Mouse (Mus musculus): ENCODE measurements around the gene Zfp961.
"Not testable (repeated sequence)": the region's sequence is repeated elsewhere in the genome, so short reads cannot be mapped to it uniquely, and the experiment has no call there.

Zfp961 gene

GRCm38 (mm10) chr8:71950482-71951221, at the start of gene Zfp961:
Gene Zfp961 (plus strand): TSS chr8:71951038.
- peak; percentile 98 for DNase-seq (ENCODE audit: low spot score)

GRCm38 (mm10) chr8:71903084-71903483, 47.8 kb upstream of the Zfp961 start:
- DNase-seq (ENCODE audit: low spot score): not testable (repeated sequence)

GRCm38 (mm10) chr8:71906809-71907208, 44.0 kb upstream of the Zfp961 start:
- DNase-seq (ENCODE audit: low spot score): no peak

GRCm38 (mm10) chr8:71907798-71908257, 43.0 kb upstream of the Zfp961 start:
- DNase-seq (ENCODE audit: low spot score): no peak

GRCm38 (mm10) chr8:71908309-71909261, 42.3 kb upstream of the Zfp961 start, which contains the start of the genes Zfp882 and Zfp617:
Gene Zfp882 (plus strand): TSS chr8:71908608.
Gene Zfp617 (plus strand): TSS chr8:71908635.
- DNase-seq (ENCODE audit: low spot score): peak; percentile 92

GRCm38 (mm10) chr8:71912286-71912685, 38.6 kb upstream of the Zfp961 start:
- no peak for DNase-seq (ENCODE audit: low spot score)

GRCm38 (mm10) chr8:71922567-71923401, 28.1 kb upstream of the Zfp961 start:
- DNase-seq (ENCODE audit: low spot score): peak; percentile 95

GRCm38 (mm10) chr8:71925791-71926190, 25.0 kb upstream of the Zfp961 start:
- DNase-seq (ENCODE audit: low spot score): no peak

GRCm38 (mm10) chr8:71926551-71926950, 24.3 kb upstream of the Zfp961 start:
- DNase-seq (ENCODE audit: low spot score): no peak

GRCm38 (mm10) chr8:71927779-71928178, 23.1 kb upstream of the Zfp961 start:
- DNase-seq (ENCODE audit: low spot score): no peak

- DNase-seq (ENCODE audit: low spot score): not testable (repeated sequence)
These were observed 12.8 kb upstream of the Zfp961 start for GRCm38 (mm10) chr8:71938037-71938436.

GRCm38 (mm10) chr8:71940293-71941208, 10.3 kb upstream of the Zfp961 start:
- DNase-seq (ENCODE audit: low spot score): no peak

GRCm38 (mm10) chr8:71941776-71942175, 9.1 kb upstream of the Zfp961 start:
- DNase-seq (ENCODE audit: low spot score): no peak

- no peak for DNase-seq (ENCODE audit: low spot score)
These were observed 2.2 kb upstream of the Zfp961 start for GRCm38 (mm10) chr8:71948624-71949023.

GRCm38 (mm10) chr8:71951436-71952161, 761 bp downstream of the Zfp961 start:
- DNase-seq (ENCODE audit: low spot score): no peak

GRCm38 (mm10) chr8:71952489-71952888, 1.7 kb downstream of the Zfp961 start:
- DNase-seq (ENCODE audit: low spot score): no peak

- not testable (repeated sequence) for DNase-seq (ENCODE audit: low spot score)
These were observed 2.3 kb downstream of the Zfp961 start for GRCm38 (mm10) chr8:71952961-71953700.

GRCm38 (mm10) chr8:71954666-71955065, 3.8 kb downstream of the Zfp961 start:
- DNase-seq (ENCODE audit: low spot score): no peak

GRCm38 (mm10) chr8:71960483-71960882, 9.6 kb downstream of the Zfp961 start:
- no peak for DNase-seq (ENCODE audit: low spot score)

All from layer of hippocampus, adult 11-12 months (tissue).